Mouse (Mus musculus) megakaryocyte, embryonic 14.5 days (primary cell): ENCODE measurements at regions not wholly inside any gene's neighbourhood (a gene's known extent, or its start where the extent isn't known, plus 50 kb on each side); places are given as distances from the start of the nearest gene placed in this dataset.

ENCODE experiments used
- FLI1 ChIP-seq: IDR thresholded peaks from 2 replicates; pipeline ENCODE4 v1.6.1; 2012; ENCODE audit warnings: low read length, inconsistent platforms, mixed read lengths
- GATA1 ChIP-seq: IDR thresholded peaks from 3 replicates; pipeline ENCODE4 v1.6.1; 2012; ENCODE audit warnings: mixed read lengths, low read length, inconsistent platforms, borderline replicate concordance

- no peak for TF ChIP-seq GATA1
- no peak for TF ChIP-seq FLI1
Observed at GRCm38 (mm10) chr7:73594492-73595139, 53.0 kb upstream of the Chd2 start.
